Mouse (Mus musculus) c-Kit-positive CD71-positive TER-119-positive erythroid progenitor cells, embryonic 14.5 days (primary cell): ENCODE data around the gene Traf2.
A peak's percentile ranks its signal among the peaks of the same experiment; 100 is the strongest.

Source experiments
- DNase-seq: peaks from one replicate; pipeline ENCODE4 v3.0.0-alpha.2; 2013; ENCODE audit warnings: low spot score

The Traf2 gene

DNA sequence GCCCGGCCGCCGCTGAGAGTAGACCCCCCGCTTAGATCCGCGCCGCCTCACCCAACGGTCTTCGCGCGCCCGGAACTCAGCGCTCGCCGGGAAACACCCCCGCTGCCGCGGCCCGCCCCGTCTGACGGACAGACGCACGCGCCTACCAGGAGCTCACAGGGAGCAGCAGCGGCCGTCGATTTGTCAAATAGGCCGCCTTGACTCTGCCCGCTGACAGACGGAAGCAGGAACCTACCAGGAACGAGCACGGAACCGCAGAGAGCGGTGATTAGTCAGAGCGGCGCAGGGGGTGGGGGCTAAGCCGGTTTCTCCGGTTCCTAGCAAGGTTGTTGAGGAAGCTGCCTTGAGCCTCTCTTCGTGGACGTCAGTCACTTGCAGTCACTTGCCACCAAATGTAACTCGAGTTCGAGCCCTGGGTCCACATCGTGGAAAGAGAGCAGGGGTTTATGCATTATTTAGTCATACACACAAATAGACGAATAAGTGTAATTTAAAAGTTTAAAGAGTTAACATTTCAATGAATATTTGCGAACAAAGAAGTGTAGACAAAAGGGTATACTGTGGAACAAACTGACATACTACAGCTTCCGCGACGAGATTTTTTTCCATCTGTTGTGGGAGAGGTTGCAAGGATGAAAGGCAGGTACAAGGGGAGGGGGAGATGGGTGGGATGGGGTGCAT is at the start of gene Traf2:
Gene Traf2, minus strand, starts transcription at position 130 of the 681 bp plus-strand sequence.
- peak; percentile 98 for DNase-seq

GRCm38 (mm10) chr2:25591863-25592262 is 45.1 kb upstream of the Traf2 start:
- DNase-seq = peak; percentile 41

- DNase-seq = no peak
Observed at GRCm38 (mm10) chr2:25588227-25588907, 41.6 kb upstream of the Traf2 start.

DNA sequence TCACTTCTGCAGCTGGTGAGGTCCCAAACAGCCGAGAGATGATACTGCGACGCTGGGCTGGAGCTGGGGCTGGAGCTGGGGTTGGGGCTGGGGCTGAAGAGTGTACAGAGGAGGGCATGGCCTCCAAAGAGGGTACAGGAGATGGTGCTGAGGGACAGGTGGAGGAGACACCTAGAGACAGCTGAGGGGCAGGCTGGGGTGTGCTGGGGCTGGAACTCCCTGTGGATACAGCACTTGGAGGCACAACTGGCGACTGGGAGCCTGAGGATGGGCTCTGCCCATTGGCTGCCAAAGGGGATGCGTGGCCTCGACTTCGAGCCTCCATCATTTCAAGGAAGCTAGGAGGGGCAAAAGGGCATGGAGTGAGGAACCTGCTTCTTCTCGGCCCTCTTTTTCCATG is 40.5 kb upstream of the Traf2 start:
- no peak for DNase-seq

GRCm38 (mm10) chr2:25585601-25586000 is 38.9 kb upstream of the Traf2 start:
- no peak for DNase-seq

DNA sequence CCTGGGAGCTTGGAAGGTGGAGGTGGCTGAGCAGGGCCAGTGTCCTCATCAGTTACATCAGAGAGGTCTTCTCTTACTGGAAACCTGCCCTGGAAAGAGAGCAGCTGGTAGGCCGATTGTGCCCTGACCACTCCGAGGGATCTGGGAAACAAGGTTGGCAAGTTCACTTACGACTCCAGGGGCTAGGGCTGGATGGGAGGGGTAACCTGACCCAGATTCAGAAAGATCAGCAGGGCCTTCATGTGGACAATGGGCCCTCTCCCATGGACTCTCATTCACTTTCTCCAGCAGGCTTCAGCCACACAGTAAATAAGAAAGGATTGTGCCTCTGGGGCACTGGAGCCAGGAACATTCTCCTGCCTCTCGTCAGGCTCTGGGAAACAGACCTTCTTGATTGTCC is 38.1 kb upstream of the Traf2 start:
- DNase-seq = no peak

DNA sequence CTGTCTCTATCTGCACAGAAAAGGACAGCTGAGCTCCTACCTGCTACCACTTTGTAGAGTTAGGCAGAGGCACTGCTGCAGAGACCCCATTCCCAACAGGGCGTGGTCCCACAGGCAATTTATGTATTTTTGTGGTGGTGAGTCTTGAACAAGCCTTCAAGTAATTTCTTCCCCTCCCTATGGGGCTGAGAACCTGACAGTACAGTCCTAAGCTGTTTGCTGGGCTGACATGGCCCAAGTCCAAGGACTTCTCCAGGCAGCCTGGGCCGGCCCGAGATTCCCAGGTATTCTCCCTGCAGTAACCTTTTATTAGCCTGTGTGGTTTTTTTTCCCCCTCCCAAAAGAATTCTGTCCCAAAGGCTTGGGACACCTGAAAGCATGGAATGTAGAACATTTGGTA is 37.4 kb upstream of the Traf2 start:
- DNase-seq = no peak

DNA sequence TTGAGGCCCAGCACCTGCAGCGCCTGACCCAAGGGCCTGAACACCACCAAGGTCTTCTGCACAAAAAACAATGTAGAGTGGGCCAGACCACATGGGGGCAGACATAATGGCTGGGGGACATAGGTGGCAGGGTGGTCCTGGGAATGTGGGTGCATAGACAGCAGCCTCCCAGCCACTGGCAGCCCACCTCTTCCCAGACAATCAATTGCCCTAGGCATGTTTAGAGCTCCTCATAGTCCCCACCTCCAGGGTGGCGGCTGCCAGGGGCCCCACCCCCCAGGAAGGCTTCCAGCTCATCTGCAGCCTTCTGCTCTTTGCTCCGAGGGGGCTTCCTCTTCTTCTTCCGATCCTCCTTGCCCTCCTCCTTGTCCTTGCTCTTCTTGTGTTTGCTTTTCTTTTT is 36.8 kb upstream of the Traf2 start:
- DNase-seq = no peak

DNA sequence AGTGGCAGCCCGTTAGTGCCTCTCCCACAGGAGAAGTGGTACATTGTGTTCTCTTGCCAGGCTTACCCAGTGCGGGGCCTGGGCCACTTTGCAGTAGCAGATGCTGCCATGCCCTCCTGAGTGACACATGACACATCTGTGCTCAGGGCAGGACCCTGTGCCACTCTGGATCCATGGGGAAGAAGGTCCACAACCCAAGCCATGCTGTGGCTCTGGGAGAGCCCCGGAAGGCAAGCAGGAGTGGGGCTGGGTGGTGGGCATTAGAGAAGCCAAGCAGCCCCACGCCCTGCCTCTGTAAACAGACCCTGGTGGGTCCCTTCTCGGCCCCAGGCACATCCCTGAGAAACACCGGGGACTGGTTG is 36.4 kb upstream of the Traf2 start:
- DNase-seq = no peak

DNA sequence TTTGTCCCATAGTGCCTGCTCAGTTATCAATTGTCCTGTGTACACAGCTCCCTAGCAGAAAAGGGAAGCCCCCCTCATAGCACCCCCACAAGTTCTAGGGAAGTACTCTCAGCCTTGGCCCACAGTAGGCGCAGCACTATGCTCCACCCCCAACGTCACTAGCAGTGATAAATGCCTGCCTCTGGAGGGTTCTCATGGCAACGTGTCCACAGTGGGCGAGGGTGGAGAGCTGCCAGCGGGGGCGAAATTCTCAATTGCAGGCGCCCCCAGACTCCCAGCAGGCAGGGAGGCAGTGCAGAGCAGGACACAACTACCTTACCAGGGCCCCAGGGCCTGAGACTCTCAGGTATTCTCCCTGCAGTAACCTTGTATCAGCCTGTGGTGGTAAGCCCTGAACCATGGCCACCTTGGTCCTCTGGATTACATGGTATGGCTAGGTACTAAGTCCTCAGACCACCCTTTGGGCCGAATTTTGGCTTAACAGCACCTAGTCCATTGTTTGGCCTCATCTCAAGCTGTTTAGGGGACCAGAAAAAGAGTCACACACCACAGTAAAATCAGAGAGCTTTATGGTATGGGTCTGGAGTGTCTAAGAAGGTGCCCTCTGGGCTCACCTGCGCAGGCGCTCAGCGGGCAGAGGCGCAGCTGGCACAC is 35.9 kb upstream of the Traf2 start:
- DNase-seq = no peak

DNA sequence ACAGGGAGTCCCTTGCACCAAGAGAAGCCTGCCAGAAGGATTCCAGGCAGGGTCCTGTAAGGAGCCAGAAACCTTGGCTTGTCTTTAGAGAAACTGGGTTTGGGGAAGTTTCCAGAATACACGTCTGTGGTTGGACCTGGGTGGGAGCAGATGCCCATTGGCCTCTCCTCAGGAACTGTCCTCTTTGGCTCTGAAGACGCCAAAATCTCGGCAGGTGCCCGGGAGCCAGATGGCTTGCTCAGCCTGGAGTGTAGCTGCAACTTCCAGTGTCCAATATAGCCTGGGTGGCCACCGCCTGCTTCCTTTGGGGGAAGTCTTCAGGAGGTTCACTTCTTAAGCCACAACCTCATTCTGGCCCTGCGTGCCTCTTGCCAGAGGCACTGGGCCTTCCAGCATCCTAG is 35.2 kb upstream of the Traf2 start:
- no peak for DNase-seq

DNA sequence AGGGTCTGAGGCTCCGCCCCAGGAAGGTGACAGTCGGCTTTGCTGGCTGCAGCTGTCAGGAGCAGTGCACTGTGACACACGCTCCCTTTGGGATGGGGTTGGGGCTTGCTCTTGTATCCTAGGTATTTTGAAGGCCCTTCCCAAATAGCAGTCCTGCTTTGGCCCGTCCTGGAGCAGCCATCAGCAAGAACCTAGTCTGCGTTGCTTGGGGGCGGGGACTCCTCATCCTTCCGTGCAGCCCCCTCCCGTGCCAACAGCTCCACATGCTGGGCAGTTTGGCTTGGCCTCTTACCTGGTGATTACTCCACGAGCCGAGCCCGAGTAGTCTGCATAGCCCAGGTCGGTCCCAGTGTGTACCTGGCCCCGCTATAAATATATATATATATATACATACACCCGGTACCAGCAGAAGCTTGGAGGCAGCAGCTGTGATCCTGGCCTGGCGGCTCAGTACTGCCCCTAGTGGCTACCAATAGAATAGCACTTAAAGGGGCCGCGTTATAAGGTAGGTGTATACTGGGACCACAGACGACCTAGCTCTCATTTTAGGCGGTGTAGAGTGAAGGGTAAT is 34.6 kb upstream of the Traf2 start, which contains the start of gene Ajm1:
Gene Ajm1, minus strand, starts transcription at position 464 of the 571 bp plus-strand sequence.
- DNase-seq = peak; percentile 69

- no peak for DNase-seq
Observed at GRCm38 (mm10) chr2:25580621-25581101, 33.9 kb upstream of the Traf2 start.

GRCm38 (mm10) chr2:25579737-25580460 is 33.2 kb upstream of the Traf2 start:
- DNase-seq = peak; percentile 42

GRCm38 (mm10) chr2:25578796-25579736 is 32.3 kb upstream of the Traf2 start:
- no peak for DNase-seq

- no peak for DNase-seq
Observed at GRCm38 (mm10) chr2:25577951-25578795, 31.4 kb upstream of the Traf2 start.

DNA sequence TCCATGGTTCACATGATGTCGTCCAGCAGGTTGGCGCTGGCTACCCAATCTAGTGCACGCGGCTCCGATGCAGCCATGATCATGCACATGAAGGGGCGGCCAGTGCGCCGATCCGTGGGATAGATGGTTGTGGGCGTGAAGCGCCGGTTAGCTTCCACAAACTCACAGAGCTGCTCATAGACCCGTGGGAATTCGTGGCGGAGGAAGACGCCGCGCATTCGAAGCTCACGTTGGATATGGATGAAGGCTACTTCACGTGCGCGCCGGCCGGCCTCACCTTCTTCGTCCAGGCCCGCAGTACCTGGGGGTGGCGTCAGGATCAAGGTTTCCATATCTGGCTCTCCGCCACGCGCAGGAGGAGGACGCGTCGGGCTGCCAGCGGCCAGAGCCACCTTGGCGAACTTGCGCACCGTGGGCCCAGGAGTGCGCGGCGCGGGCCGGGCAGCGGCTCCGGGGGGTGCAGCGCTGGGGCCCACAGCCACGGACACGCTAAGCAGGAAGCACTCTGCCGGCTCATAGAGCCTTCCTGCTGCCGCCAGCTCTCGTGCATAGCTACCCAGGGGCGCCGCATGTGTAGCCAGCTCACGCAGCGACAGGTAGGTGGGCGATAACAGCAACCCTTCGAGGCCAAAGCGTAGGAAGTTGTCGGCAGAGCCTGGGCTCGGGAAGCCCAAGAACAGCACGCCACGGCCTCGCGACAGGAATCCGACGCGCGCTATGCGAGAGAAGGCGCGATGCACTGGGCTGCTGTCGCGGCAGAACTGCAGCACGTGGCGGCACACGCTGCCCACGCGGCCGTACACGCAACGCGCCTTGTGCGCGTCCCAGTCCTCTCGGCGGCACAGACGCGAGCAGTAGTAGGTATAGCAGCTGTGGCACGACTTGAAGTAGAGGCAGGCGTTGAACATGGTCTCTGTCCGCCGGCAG is 30.5 kb upstream of the Traf2 start:
- no peak for DNase-seq

- DNase-seq = no peak
Observed at GRCm38 (mm10) chr2:25576028-25576850, 29.5 kb upstream of the Traf2 start.
